Mouse (Mus musculus) kidney, embryonic 16.5 days (tissue): Measurements from ENCODE around the gene Ccdc194. TPM values are rescaled to one million over a fixed set of nuclear protein-coding genes. Genes with fewer than 3 reads are reported as not detected.
"Not testable (repeated sequence)": the region's sequence is repeated elsewhere in the genome, so short reads cannot be mapped to it uniquely, and the experiment has no call there.

ENCODE experiments used
- ATAC-seq: fragments of 200-750 bp; cut with Nextera tagmentation; 2 replicates; pipeline ENCODE4 v1.8.0; 2017; ENCODE audit warnings: moderate TSS enrichment; ENCODE audit not compliant: low FRiP score, low TSS enrichment
- H3K27ac ChIP-seq: fragments of 300-500 bp; sonication (generic); 2 replicates; pipeline ENCODE4 v1.5.1; 2014; ENCODE audit warnings: low read length
- H3K27me3 ChIP-seq: fragments of 300-500 bp; sonication (generic); 2 replicates; pipeline ENCODE4 v1.6.1; 2014; ENCODE audit warnings: low read length, control low read depth, mixed read lengths; ENCODE audit not compliant: insufficient read depth
- H3K36me3 ChIP-seq: fragments of 300-500 bp; sonication (generic); 2 replicates; pipeline ENCODE4 v1.6.1; 2014; ENCODE audit warnings: low read length, control low read depth, mixed read lengths; ENCODE audit not compliant: insufficient read depth
- H3K4me1 ChIP-seq: fragments of 300-500 bp; sonication (generic); 2 replicates; pipeline ENCODE4 v1.6.1; 2014; ENCODE audit warnings: low read length, control low read depth, mixed read lengths; ENCODE audit not compliant: insufficient read depth
- H3K4me2 ChIP-seq: fragments of 300-500 bp; sonication (generic); replicated peaks from 2 replicates; pipeline ENCODE4 v1.6.1; 2014; ENCODE audit warnings: low read depth, low read length
- H3K4me3 ChIP-seq: fragments of 300-500 bp; sonication (generic); 2 replicates; pipeline ENCODE4 v1.5.1; 2014; ENCODE audit warnings: mild to moderate bottlenecking, low read length
- H3K9ac ChIP-seq: fragments of 300-500 bp; sonication (generic); replicated peaks from 2 replicates; pipeline ENCODE4 v1.6.1; 2014; ENCODE audit warnings: low read length
- H3K9me3 ChIP-seq: fragments of 300-500 bp; sonication (generic); 2 replicates; pipeline ENCODE4 v1.6.1; 2016; ENCODE audit warnings: low read length, control low read depth
- WGBS: fragments of 180-500 bp; shearing (Covaris S2); extraction: QIAGEN DNeasy Blood & Tissue Kit; methylation state at CpG from one replicate; pipeline ENCODE4 v1.1.7; 2014; 5-methylcytosine and 5-hydroxymethylcytosine counted together
- polyA plus RNA-seq: library from polyadenylated mRNA; unstranded; fragments of >200 nt; fragmentation: Nextera tagmentation; extraction: Ambion mirVana; gene quantifications from 2 replicates; pipeline ENCODE4 v1.2.1, GENCODE M21; 2015

Ccdc194 gene
- polyA plus RNA-seq, 1 experiment from 2014 or later, result 0.61 TPM

- no peaks in the 10 kb centered on the region; the same call in 1 of the 2 replicates for H3K27me3 ChIP-seq
- peak; percentile 86 for ATAC-seq
- peaks cover 17% of the 10 kb centered on the region for H3K4me1 ChIP-seq
- H3K27ac ChIP-seq, result peak within 1 kb of the TSS; percentile 78
- H3K4me2 ChIP-seq, result peak within 1 kb of the TSS; percentile 60
- peak within 1 kb of the TSS; percentile 52 for H3K4me3 ChIP-seq
- H3K9me3 ChIP-seq, result no peaks in the 10 kb centered on the region
- WGBS, result 5% methylated on average over 37 of the region's 37 CpGs
- no peaks in the 10 kb centered on the region for H3K36me3 ChIP-seq
- H3K9ac ChIP-seq, result peak within 1 kb of the TSS; percentile 61
Observed at GRCm38 (mm10) chr8:71537028-71537867, 11.7 kb upstream of the Ccdc194 start, which contains the start of gene Bst2. TSS of gene Bst2 (minus strand) at chr8:71537456.

- H3K36me3 ChIP-seq, result no peaks in the 10 kb centered on the region
- H3K9ac ChIP-seq, result no peak overlapping the region
- no peak overlapping the region for H3K4me3 ChIP-seq
- peak overlapping the region; percentile 60; the same call in 1 of the 2 replicates for H3K4me2 ChIP-seq
- no peak for ATAC-seq
- WGBS, result 74% methylated on average over 5 of the region's 5 CpGs
- H3K9me3 ChIP-seq, result no peaks in the 10 kb centered on the region
- peaks cover 17% of the 10 kb centered on the region for H3K4me1 ChIP-seq
- no peak overlapping the region for H3K27ac ChIP-seq
- no peaks in the 10 kb centered on the region; the same call in 1 of the 2 replicates for H3K27me3 ChIP-seq
Observed at GRCm38 (mm10) chr8:71535663-71536062, 10.2 kb upstream of the Ccdc194 start.

GRCm38 (mm10) chr8:71534263-71534810 lies 8.8 kb upstream of the Ccdc194 start:
- ATAC-seq, result no peak; the same call in 1 of the 2 replicates
- Histone ChIP-seq H3K4me1 (peaks cover 17% of the 10 kb centered on the region), H3K4me3 (no peak overlapping the region), H3K9ac (no peak overlapping the region), H3K4me2 (no peak overlapping the region), H3K9me3 (no peaks in the 10 kb centered on the region), H3K27me3 (no peaks in the 10 kb centered on the region; the same call in 1 of the 2 replicates), H3K36me3 (no peaks in the 10 kb centered on the region), H3K27ac (0 out of 2 replicates have a peak overlapping the region, but pooled peaks have one; percentile 58)
- 37% methylated on average over 3 of the region's 3 CpGs for WGBS

GRCm38 (mm10) chr8:71530735-71531467 lies 5.4 kb upstream of the Ccdc194 start:
- H3K27ac ChIP-seq, result 0 out of 2 replicates have a peak overlapping the region, but pooled peaks have one; percentile 55

GRCm38 (mm10) chr8:71528362-71529073 lies 3.0 kb upstream of the Ccdc194 start:
- WGBS, result 65% methylated on average over 11 of the region's 11 CpGs
- ATAC-seq, result no peak
- Histone ChIP-seq H3K4me2 (no peak overlapping the region), H3K9ac (no peak overlapping the region; the same call in 1 of the 2 replicates), H3K27ac (peak overlapping the region; percentile 91), H3K9me3 (no peaks in the 10 kb centered on the region), H3K36me3 (no peaks in the 10 kb centered on the region), H3K27me3 (peaks cover 16% of the 10 kb centered on the region), H3K4me3 (no peak overlapping the region), H3K4me1 (peaks cover 21% of the 10 kb centered on the region)

More at GRCm38 (mm10) chr8:71530735-71531467, 5.4 kb upstream of the Ccdc194 start:
- not testable (repeated sequence) for H3K9me3 ChIP-seq, H3K36me3 ChIP-seq, H3K27me3 ChIP-seq, H3K9ac ChIP-seq, ATAC-seq, H3K4me3 ChIP-seq, H3K4me2 ChIP-seq
- 61% methylated on average over 5 of the region's 12 CpGs for WGBS
- peaks cover 27% of the 10 kb centered on the region for H3K4me1 ChIP-seq

GRCm38 (mm10) chr8:71527162-71527870 lies 1.8 kb upstream of the Ccdc194 start:
- Histone ChIP-seq H3K4me1 (peaks cover 21% of the 10 kb centered on the region), H3K4me2 (no peak overlapping the region), H3K27ac (peak overlapping the region; percentile 82), H3K4me3 (no peak overlapping the region), H3K36me3 (no peaks in the 10 kb centered on the region), H3K27me3 (peaks cover 16% of the 10 kb centered on the region), H3K9me3 (no peaks in the 10 kb centered on the region), H3K9ac (no peak overlapping the region)
- 69% methylated on average over 3 of the region's 3 CpGs for WGBS
- no peak for ATAC-seq

GRCm38 (mm10) chr8:71526272-71526671 lies 761 bp upstream of the Ccdc194 start:
- Histone ChIP-seq H3K4me1 (peaks cover 24% of the 10 kb centered on the region), H3K36me3 (no peaks in the 10 kb centered on the region), H3K9ac (no peak overlapping the region), H3K27me3 (peaks cover 16% of the 10 kb centered on the region), H3K4me2 (no peak overlapping the region), H3K4me3 (no peak overlapping the region), H3K27ac (peak overlapping the region; percentile 71), H3K9me3 (no peaks in the 10 kb centered on the region)
- WGBS, result 32% methylated on average over 6 of the region's 6 CpGs
- ATAC-seq, result 0 out of 2 replicates have a peak, but pooled peaks have one; percentile 21

- no peaks in the 10 kb centered on the region for H3K36me3 ChIP-seq
- H3K4me1 ChIP-seq, result peaks cover 23% of the 10 kb centered on the region
- 2% methylated on average over 17 of the region's 17 CpGs for WGBS
- H3K27ac ChIP-seq, result no peak overlapping the region
- H3K9ac ChIP-seq, result no peak overlapping the region
- peaks cover 16% of the 10 kb centered on the region for H3K27me3 ChIP-seq
- peak overlapping the region; percentile 24 for H3K4me2 ChIP-seq
- H3K4me3 ChIP-seq, result no peak overlapping the region
- ATAC-seq, result peak; percentile 93
- no peaks in the 10 kb centered on the region for H3K9me3 ChIP-seq
Observed at GRCm38 (mm10) chr8:71521634-71522033, 3.9 kb downstream of the Ccdc194 start.
